Mouse (Mus musculus) midbrain, postnatal 0 days (tissue): ENCODE measurements at regions not wholly inside any gene's neighbourhood (a gene's known extent, or its start where the extent isn't known, plus 50 kb on each side); places are given as distances from the start of the nearest gene placed in this dataset.

ENCODE experiments used
- ATAC-seq: fragments of 200-750 bp; cut with Nextera tagmentation; 2 replicates; pipeline ENCODE4 v1.8.0; 2017; ENCODE audit warnings: moderate number of reproducible peaks, mild to moderate bottlenecking, moderate TSS enrichment, moderate library complexity; ENCODE audit not compliant: low FRiP score
- DNase-seq: peaks from one replicate; pipeline ENCODE4 v3.0.0-alpha.2; 2015; ENCODE audit warnings: low spot score
- H3K27ac ChIP-seq: fragments of 300-500 bp; sonication (generic); 2 replicates; pipeline ENCODE4 v1.5.1; 2014; ENCODE audit warnings: low read depth, mild to moderate bottlenecking, low read length, mixed read lengths
- H3K27me3 ChIP-seq: fragments of 300-500 bp; sonication (generic); 2 replicates; pipeline ENCODE4 v1.6.1; 2014; ENCODE audit warnings: low read length, control low read depth, mixed read lengths; ENCODE audit not compliant: insufficient read depth
- H3K36me3 ChIP-seq: fragments of 300-500 bp; sonication (generic); 2 replicates; pipeline ENCODE4 v1.6.1; 2014; ENCODE audit warnings: low read length, control low read depth, mixed read lengths; ENCODE audit not compliant: insufficient read depth
- H3K4me1 ChIP-seq: fragments of 300-500 bp; sonication (generic); 2 replicates; pipeline ENCODE4 v1.6.1; 2014; ENCODE audit warnings: mild to moderate bottlenecking, control low read depth, antibody characterized with exemption, low read length, mixed read lengths; ENCODE audit not compliant: insufficient read depth
- H3K4me2 ChIP-seq: fragments of 300-500 bp; sonication (generic); 2 replicates; pipeline ENCODE4 v1.6.1; 2014; ENCODE audit warnings: low read depth, mild to moderate bottlenecking, low read length, mixed read lengths; ENCODE audit not compliant: poor library complexity, severe bottlenecking
- H3K4me3 ChIP-seq: fragments of 300-500 bp; sonication (generic); 2 replicates; pipeline ENCODE4 v1.5.1; 2014; ENCODE audit warnings: low read depth, mild to moderate bottlenecking, low read length, moderate library complexity
- H3K9ac ChIP-seq: fragments of 300-500 bp; sonication (generic); replicated peaks from 2 replicates; pipeline ENCODE4 v1.6.1; 2014; ENCODE audit warnings: mild to moderate bottlenecking, low read length, moderate library complexity, mixed read lengths; ENCODE audit not compliant: poor library complexity, severe bottlenecking
- H3K9me3 ChIP-seq: fragments of 300-500 bp; sonication (generic); 2 replicates; pipeline ENCODE4 v1.6.1; 2016; ENCODE audit warnings: low read length, control low read depth
- CTCF ChIP-seq: IDR thresholded peaks from 2 replicates; pipeline ENCODE4 v1.5.1; 2016; ENCODE audit warnings: antibody characterized with exemption, mild to moderate bottlenecking
- WGBS: fragments of 180-500 bp; shearing (Covaris S2); extraction: QIAGEN DNeasy Blood & Tissue Kit; methylation state at CpG from one replicate; pipeline ENCODE4 v1.1.7; 2014; 5-methylcytosine and 5-hydroxymethylcytosine counted together

- Histone ChIP-seq H3K9ac (no peak overlapping the region), H3K4me2 (no peak overlapping the region), H3K27me3 (no peaks in the 10 kb centered on the region), H3K4me1 (peaks cover 19% of the 10 kb centered on the region; the same call in 1 of the 2 replicates), H3K36me3 (no peaks in the 10 kb centered on the region), H3K9me3 (no peaks in the 10 kb centered on the region), H3K27ac (no peak overlapping the region), H3K4me3 (no peak overlapping the region)
- WGBS, result 44% methylated on average over 10 of the region's 10 CpGs
- ATAC-seq, result no peak
- TF ChIP-seq CTCF, result no peak
- peak; percentile 77 for DNase-seq
These were observed 121.0 kb downstream of the Tomm20 start for GRCm38 (mm10) chr8:126824575-126825208.

DNA sequence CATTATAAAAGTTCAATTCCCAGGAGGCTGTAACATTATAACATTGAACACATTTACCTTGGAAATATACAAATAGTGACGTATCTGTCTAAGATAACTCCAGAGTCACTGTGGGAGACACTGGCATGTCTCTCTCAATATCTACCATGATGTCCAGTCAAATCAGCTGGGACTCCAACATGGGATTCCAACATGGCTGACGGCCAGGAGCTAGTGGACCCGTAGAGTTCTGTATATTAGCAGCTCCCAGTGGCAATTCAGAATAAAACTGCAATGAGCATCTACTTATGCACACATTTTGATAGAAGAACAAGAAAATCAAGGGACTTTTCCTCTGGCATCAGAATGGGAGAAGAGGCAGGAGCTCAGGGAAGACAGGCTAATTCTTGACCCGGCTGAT is 123.4 kb downstream of the Tomm20 start:
- H3K27me3 ChIP-seq, result no peaks in the 10 kb centered on the region
- H3K9me3 ChIP-seq, result no peaks in the 10 kb centered on the region
- H3K27ac ChIP-seq, result no peak overlapping the region
- no peak overlapping the region for H3K9ac ChIP-seq
- no peaks in the 10 kb centered on the region for H3K36me3 ChIP-seq
- 96% methylated on average over 4 of the region's 4 CpGs for WGBS
- H3K4me1 ChIP-seq, result peaks cover 18% of the 10 kb centered on the region; the same call in 1 of the 2 replicates
- ATAC-seq, result no peak
- no peak overlapping the region for H3K4me2 ChIP-seq
- TF ChIP-seq CTCF, result no peak
- no peak overlapping the region for H3K4me3 ChIP-seq
- no peak for DNase-seq

DNA sequence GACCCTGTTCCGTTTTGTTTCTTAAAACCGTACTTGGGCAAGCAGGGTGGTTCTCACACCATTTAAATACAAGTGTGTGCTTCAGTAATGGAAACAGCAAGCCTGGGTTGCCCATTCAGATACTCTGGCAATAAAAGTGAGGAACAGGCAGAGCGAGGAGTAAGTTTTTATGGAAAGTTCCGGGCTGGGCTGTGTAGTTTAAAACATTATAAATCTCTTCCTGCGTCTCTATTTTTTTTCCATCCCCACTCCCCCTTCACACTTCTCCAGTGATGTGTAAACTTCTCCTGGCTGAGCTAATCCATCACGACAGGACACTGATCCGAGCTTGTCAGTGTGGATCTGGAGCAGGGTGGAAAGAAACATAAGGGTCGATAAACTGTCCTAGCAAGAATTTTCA is 124.4 kb downstream of the Tomm20 start:
- ATAC-seq (no peak), DNase-seq (no peak)
- TF ChIP-seq CTCF, result no peak
- H3K4me3 ChIP-seq, result no peak overlapping the region
- WGBS, result 61% methylated on average over 8 of the region's 8 CpGs
- no peak overlapping the region for H3K27ac ChIP-seq
- no peak overlapping the region for H3K9ac ChIP-seq
- no peaks in the 10 kb centered on the region for H3K27me3 ChIP-seq
- no peak overlapping the region for H3K4me2 ChIP-seq
- no peaks in the 10 kb centered on the region for H3K9me3 ChIP-seq
- peaks cover 8% of the 10 kb centered on the region; the same call in 1 of the 2 replicates for H3K4me1 ChIP-seq
- no peaks in the 10 kb centered on the region for H3K36me3 ChIP-seq

DNA sequence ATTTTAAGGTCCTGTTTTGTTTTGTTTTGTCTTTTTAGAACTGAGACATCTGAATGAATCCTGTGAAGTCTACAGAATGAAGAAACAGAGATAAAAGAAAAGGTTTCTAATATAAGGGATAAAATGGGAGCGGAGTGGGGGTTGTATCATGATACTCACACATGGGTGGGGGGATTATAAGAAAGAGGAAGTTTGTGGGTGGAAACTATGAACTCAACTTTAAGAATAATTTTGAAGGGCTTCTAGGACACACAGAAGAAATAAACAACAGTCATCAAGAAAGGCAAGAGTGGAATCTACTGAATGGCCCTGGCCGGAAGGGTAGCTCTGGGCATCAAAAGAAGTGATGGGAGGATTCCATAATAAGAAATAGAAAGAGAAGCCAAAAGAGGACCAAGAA is 125.1 kb downstream of the Tomm20 start:
- ATAC-seq, result no peak
- no peaks in the 10 kb centered on the region for H3K27me3 ChIP-seq
- no peak for DNase-seq
- H3K4me3 ChIP-seq, result no peak overlapping the region
- no peak overlapping the region for H3K27ac ChIP-seq
- no peak overlapping the region for H3K4me2 ChIP-seq
- H3K4me1 ChIP-seq, result peaks cover under 1% of the 10 kb centered on the region; the same call in 1 of the 2 replicates
- no peaks in the 10 kb centered on the region for H3K36me3 ChIP-seq
- no peak for TF ChIP-seq CTCF
- 96% methylated on average over 2 of the region's 2 CpGs for WGBS
- no peak overlapping the region for H3K9ac ChIP-seq
- H3K9me3 ChIP-seq, result no peaks in the 10 kb centered on the region

- WGBS, result 89% methylated on average over 3 of the region's 3 CpGs
- DNase-seq, result peak; percentile 62
- no peak overlapping the region for H3K4me3 ChIP-seq
- ATAC-seq, result no peak
- no peak for TF ChIP-seq CTCF
- no peaks in the 10 kb centered on the region for H3K36me3 ChIP-seq
- H3K4me1 ChIP-seq, result no peaks in the 10 kb centered on the region
- no peaks in the 10 kb centered on the region for H3K27me3 ChIP-seq
- H3K4me2 ChIP-seq, result no peak overlapping the region
- H3K27ac ChIP-seq, result no peak overlapping the region
- no peak overlapping the region for H3K9ac ChIP-seq
- no peaks in the 10 kb centered on the region for H3K9me3 ChIP-seq
These were observed 126.4 kb downstream of the Tomm20 start for GRCm38 (mm10) chr8:126819261-126819660.

DNA sequence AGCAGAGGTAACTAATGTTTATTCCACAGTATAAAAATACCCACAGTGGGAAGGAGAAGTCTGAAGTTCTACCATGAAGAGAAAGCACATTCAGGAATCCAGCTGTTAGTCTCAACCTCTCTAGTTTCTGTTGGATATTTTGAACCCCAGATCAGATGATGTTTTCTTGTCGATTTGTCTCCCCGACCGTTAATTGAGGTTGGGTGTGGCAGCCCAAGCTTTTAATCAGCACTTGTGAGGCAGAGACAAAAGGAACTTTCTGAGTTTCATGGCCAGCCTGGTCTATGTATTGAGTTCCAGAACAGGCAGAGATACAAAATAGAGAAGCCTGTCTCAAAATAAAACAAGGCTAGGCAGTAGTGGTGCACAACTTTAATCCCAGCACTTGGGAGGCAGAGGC is 129.5 kb downstream of the Tomm20 start:
- Histone ChIP-seq H3K27ac (no peak overlapping the region), H3K36me3 (no peaks in the 10 kb centered on the region), H3K9ac (no peak overlapping the region), H3K4me2 (no peak overlapping the region), H3K4me3 (no peak overlapping the region), H3K9me3 (no peaks in the 10 kb centered on the region), H3K4me1 (no peaks in the 10 kb centered on the region), H3K27me3 (no peaks in the 10 kb centered on the region)
- 94% methylated on average over 3 of the region's 3 CpGs for WGBS
- no peak for TF ChIP-seq CTCF
- no peak for DNase-seq
- ATAC-seq, result no peak
